Mouse (Mus musculus): Measurements from ENCODE around the gene Pphln1. TPM values are rescaled to one million over a fixed set of nuclear protein-coding genes. Genes with fewer than 3 reads are reported as not detected.

The Pphln1 gene
- total and polyA plus RNA-seq, 3 experiments, result 6.0 to 21.6 (median 20.9) TPM

DNA sequence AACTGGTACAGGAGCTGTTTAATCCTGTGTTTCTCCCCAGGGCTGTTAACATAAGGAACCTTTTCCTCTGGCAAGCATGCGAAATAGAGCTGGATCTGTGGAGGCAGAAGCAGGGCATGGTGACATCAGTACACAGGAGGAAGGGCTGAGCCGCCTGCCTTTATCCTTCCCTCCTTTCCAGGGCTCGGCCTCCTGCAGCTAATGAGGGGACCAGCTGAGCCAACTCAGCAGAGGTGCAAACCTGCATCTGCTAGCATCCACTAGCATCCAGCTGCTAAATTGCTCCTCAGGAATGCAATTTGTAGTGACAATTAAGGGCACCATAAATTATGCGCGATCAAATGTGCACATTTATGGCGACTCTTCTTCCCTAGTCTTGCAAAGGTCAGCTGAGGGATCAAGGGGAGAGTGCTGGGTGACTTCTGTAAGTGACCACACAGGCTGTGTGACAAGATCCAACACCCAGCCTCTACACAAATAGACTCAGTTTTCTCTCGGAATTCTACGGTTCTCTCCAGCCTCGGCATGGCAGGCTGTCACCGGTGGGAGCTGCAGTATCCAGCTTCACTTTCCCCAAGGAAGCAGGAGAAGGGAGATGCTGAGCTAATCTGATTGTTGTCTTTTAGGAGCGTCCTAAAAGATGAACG is 112.7 kb downstream of the Pphln1 start:
- Histone ChIP-seq H3K9ac (ENCODE audit: low read depth, low read length) (no peak overlapping the region), H3K27me3 (ENCODE audit: control insufficient read depth, insufficient read depth, low read length) (no peaks in the 10 kb centered on the region), H3K4me3 (no peak overlapping the region), H3K4me1 (ENCODE audit: control insufficient read depth, insufficient read depth, low read length) (peaks cover 5% of the 10 kb centered on the region), H3K36me3 (ENCODE audit: control insufficient read depth, insufficient read depth, low read length) (peaks cover 14% of the 10 kb centered on the region), H3K27ac (no peak overlapping the region), H3K79me2 (replicated peaks; ENCODE audit: control insufficient read depth, insufficient read depth, low read length) (peaks cover 2% of the 10 kb centered on the region; the same call in 1 of the 2 replicates)
- intact Hi-C loops (cut with DNase I), result no loop called here
- DNase-seq, result no peak
- 63% methylated on average over 12 of the region's 12 CpGs for WGBS
- TF ChIP-seq POLR2A (IDR thresholded peaks at IDR 0.05; ENCODE audit: insufficient read depth, low read depth, low read length) (no peak), CTCF (IDR thresholded peaks at IDR 0.05) (no peak), EP300 (IDR thresholded peaks at IDR 0.05; ENCODE audit: insufficient read depth, low read depth, low read length) (no peak)

DNA sequence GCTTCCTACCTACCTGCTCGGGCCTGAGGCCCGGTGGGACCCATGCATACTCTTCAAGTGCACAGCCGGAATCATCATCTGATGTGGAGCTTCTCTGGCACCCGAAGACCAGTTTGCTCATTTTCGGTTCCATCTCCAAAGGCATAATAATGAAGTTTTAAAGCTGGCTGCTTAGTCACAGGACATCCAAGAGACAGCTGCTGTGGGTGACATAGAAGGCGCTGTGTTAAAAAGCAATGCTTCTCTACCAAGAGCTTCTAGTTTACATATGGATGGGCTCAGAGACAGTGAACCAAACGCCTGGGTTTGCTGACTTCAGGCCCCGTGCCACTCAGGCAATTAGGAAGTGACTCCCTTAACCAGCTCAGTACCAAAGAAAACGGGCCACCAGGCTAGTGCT is 114.3 kb downstream of the Pphln1 start:
- Histone ChIP-seq H3K27ac (no peak overlapping the region), H3K27me3 (ENCODE audit: control insufficient read depth, insufficient read depth, low read length) (no peaks in the 10 kb centered on the region), H3K79me2 (replicated peaks; ENCODE audit: control insufficient read depth, insufficient read depth, low read length) (peaks cover 7% of the 10 kb centered on the region), H3K4me3 (no peak overlapping the region), H3K9ac (ENCODE audit: low read depth, low read length) (no peak overlapping the region), H3K4me1 (ENCODE audit: control insufficient read depth, insufficient read depth, low read length) (peaks cover 8% of the 10 kb centered on the region), H3K36me3 (ENCODE audit: control insufficient read depth, insufficient read depth, low read length) (peaks cover 18% of the 10 kb centered on the region)
- intact Hi-C loops (cut with DNase I), result no loop called here
- TF ChIP-seq CTCF (IDR thresholded peaks at IDR 0.05) (no peak), EP300 (IDR thresholded peaks at IDR 0.05; ENCODE audit: insufficient read depth, low read depth, low read length) (no peak), POLR2A (IDR thresholded peaks at IDR 0.05; ENCODE audit: insufficient read depth, low read depth, low read length) (no peak)
- no peak for DNase-seq
- 48% methylated on average over 9 of the region's 9 CpGs for WGBS

DNA sequence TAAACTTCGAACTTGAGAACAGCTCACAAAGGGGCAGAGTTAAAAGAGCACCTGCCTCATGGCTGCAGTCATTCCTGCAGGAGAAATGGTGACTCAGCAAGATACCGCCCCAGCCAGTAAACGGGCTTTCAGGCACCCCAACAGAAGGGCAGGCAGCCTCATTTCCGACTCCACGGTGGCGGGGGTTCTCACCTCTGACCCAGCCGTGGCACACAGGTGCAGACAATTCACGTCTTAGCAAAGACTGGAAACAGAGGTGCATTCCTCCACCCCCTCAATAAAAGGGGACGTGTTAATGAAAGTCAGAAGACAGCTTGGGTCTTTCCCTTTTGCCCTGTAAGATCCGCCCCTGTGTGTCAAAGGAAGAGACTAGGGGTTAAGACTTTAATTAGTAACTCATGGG is 115.8 kb downstream of the Pphln1 start:
- Histone ChIP-seq H3K36me3 (ENCODE audit: control insufficient read depth, insufficient read depth, low read length) (peaks cover 18% of the 10 kb centered on the region), H3K9ac (ENCODE audit: low read depth, low read length) (peak overlapping the region; percentile 40; the same call in 1 of the 2 replicates), H3K4me1 (ENCODE audit: control insufficient read depth, insufficient read depth, low read length) (peaks cover 8% of the 10 kb centered on the region), H3K27ac (no peak overlapping the region), H3K27me3 (ENCODE audit: control insufficient read depth, insufficient read depth, low read length) (no peaks in the 10 kb centered on the region), H3K4me3 (no peak overlapping the region), H3K79me2 (replicated peaks; ENCODE audit: control insufficient read depth, insufficient read depth, low read length) (peaks cover 7% of the 10 kb centered on the region)
- no peak for DNase-seq
- WGBS, result 19% methylated on average over 10 of the region's 10 CpGs
- intact Hi-C loops (cut with DNase I), result no loop called here
- TF ChIP-seq CTCF (IDR thresholded peaks at IDR 0.05) (no peak), POLR2A (IDR thresholded peaks at IDR 0.05; ENCODE audit: insufficient read depth, low read depth, low read length) (no peak), EP300 (IDR thresholded peaks at IDR 0.05; ENCODE audit: insufficient read depth, low read depth, low read length) (no peak)

DNA sequence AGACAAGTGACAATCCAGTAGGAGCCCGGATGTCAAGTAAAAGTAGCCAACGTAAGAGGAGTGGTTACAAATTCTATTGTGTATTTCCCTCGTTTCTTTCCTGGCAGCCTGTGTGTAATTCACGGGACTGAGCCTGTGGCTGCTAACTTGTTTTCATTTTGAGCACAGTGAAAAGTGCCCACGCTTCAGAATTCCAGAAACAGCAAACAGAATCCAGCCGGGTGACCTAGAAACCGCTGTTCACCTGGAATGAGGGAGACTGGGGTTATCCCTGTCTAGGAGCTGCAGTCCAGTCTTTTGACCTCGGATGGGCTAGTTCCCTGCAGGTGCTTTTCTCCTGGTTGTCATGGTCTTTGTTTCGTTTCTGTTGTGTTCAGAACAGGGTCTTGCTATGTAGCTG is 117.2 kb downstream of the Pphln1 start:
- no peak for DNase-seq
- Histone ChIP-seq H3K27me3 (ENCODE audit: control insufficient read depth, insufficient read depth, low read length) (no peaks in the 10 kb centered on the region), H3K4me1 (ENCODE audit: control insufficient read depth, insufficient read depth, low read length) (peaks cover 8% of the 10 kb centered on the region), H3K36me3 (ENCODE audit: control insufficient read depth, insufficient read depth, low read length) (peaks cover 18% of the 10 kb centered on the region), H3K79me2 (replicated peaks; ENCODE audit: control insufficient read depth, insufficient read depth, low read length) (peaks cover 7% of the 10 kb centered on the region), H3K4me3 (no peak overlapping the region), H3K27ac (peak overlapping the region; percentile 47; the same call in 1 of the 2 replicates), H3K9ac (ENCODE audit: low read depth, low read length) (no peak overlapping the region)
- no peak for TF ChIP-seq CTCF (IDR thresholded peaks at IDR 0.05)
- no peak for TF ChIP-seq EP300 (IDR thresholded peaks at IDR 0.05; ENCODE audit: insufficient read depth, low read depth, low read length)
- TF ChIP-seq POLR2A (IDR thresholded peaks at IDR 0.05; ENCODE audit: insufficient read depth, low read depth, low read length), result no peak
- WGBS, result 42% methylated on average over 9 of the region's 9 CpGs
- intact Hi-C loops (cut with DNase I), result loop anchor here (5.0 kb wide), 3 partner anchors 42 to 697 kb away; no protein-coding TSS in a partner anchor

DNA sequence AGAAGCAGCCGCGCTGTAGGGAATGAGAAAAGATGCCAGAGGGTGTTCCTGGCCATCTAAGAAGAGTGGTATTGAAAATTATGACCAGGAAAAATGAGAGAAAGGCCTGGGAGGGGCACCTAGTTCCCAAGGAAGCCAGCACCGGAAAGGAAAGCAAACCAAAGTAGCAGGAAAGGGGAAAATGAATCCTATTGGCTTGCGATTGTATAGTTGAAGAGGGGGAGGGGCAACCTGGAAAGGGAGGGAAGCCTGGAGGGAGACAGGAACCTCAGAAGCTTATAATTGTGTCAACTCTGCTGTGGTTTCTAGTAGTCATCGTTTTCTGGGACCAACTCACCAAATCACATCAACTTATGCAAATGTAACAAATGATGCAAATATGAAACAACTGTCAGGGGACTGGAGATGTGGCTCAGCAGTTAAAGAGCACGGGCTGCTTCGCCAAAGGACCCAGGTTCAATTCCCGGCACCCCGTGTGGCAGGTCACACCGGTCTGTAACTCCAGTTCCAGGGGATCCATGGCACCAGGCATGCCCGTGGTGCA is 118.9 kb downstream of the Pphln1 start:
- H3K9ac ChIP-seq (ENCODE audit: low read depth, low read length), result peak overlapping the region; percentile 56
- peak overlapping the region; percentile 73 for H3K4me3 ChIP-seq
- DNase-seq, result no peak
- peaks cover 16% of the 10 kb centered on the region for H3K4me1 ChIP-seq (ENCODE audit: control insufficient read depth, insufficient read depth, low read length)
- peaks cover 7% of the 10 kb centered on the region for H3K79me2 ChIP-seq (replicated peaks; ENCODE audit: control insufficient read depth, insufficient read depth, low read length)
- WGBS, result 51% methylated on average over 11 of the region's 11 CpGs
- TF ChIP-seq CTCF (IDR thresholded peaks at IDR 0.05) (no peak), POLR2A (IDR thresholded peaks at IDR 0.05; ENCODE audit: insufficient read depth, low read depth, low read length) (no peak; the same call in 1 of the 2 replicates), EP300 (IDR thresholded peaks at IDR 0.05; ENCODE audit: insufficient read depth, low read depth, low read length) (no peak)
- H3K36me3 ChIP-seq (ENCODE audit: control insufficient read depth, insufficient read depth, low read length), result peaks cover 20% of the 10 kb centered on the region
- intact Hi-C loops (cut with DNase I), result loop anchor here (5.0 kb wide), 3 partner anchors 40 to 695 kb away; no protein-coding TSS in a partner anchor
- H3K27me3 ChIP-seq (ENCODE audit: control insufficient read depth, insufficient read depth, low read length), result no peaks in the 10 kb centered on the region
- peak overlapping the region; percentile 98 for H3K27ac ChIP-seq

Data from heart, adult 2 months (tissue).